Mouse (Mus musculus): ENCODE results near the gene Chst11.

GRCm38 (mm10) chr10:83106152-83106746, 121.0 kb downstream of the Chst11 start:
- TF ChIP-seq POLR2A (IDR thresholded peaks at IDR 0.05; ENCODE audit: extremely low read depth, insufficient read depth, low read length) (no peak), CTCF (IDR thresholded peaks at IDR 0.05; ENCODE audit: low read depth, low read length) (no peak)

Measured in liver, adult 2 months (tissue).